8 mouse cellular contexts compared by ENCODE assay signal in the genomic region with DNA sequence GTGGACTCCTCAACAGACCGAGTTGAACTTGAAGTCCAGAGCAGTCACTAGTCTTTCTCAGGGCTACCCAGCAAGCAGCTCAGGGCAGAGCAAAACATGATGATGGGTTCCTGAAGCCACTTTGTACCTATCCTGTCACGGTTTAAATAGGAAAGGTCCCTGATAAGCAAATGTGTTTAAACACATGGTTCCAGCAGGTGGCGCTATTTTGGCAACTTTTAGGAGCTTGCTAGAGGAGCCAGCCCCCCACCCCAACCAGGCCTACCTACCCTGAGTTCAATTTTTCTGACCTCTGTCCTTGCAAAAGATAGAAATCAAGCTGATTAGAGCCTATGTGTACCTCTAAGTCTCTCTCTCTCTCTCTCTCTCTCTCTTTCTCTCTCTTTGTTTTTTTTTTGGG. TPM values are rescaled to one million over a fixed set of nuclear protein-coding genes. Genes with fewer than 3 reads are reported as not detected.
A peak's percentile ranks its signal among the peaks of the same experiment; 100 is the strongest.
DNase-seq lines count a peak whose midpoint lies in the region; ATAC-seq and TF ChIP-seq lines count a peak whose summit lies in the region.

No protein-coding gene starts in this region.

- peak; percentile 58 to 74 for DNase-seq in heart, postnatal 14 days
- DNase-seq in urinary bladder, postnatal 14 days (ENCODE audit: low spot score) = peak; percentile 50
- DNase-seq in urinary bladder, postnatal 4 days (ENCODE audit: low spot score in 2 of 2) = no peak
- peak; percentile 67 for DNase-seq in c-Kit-positive CD71-positive TER-119-positive erythroid progenitor cells, embryonic 14.5 days (ENCODE audit: low spot score)
- peak; percentile 65 for DNase-seq in liver, postnatal 0 days
- DNase-seq in thymus, postnatal 36 days = peak; percentile 36 to 45
- no peak for DNase-seq in left cerebral cortex, adult 11 months (ENCODE audit: low spot score)

- H3K27me3 ChIP-seq in heart, embryonic 12.5 days (replicated peaks) = no peaks in the 10 kb centered on the region
- no peaks in the 10 kb centered on the region; the same call in 1 of the 2 replicates for H3K27me3 ChIP-seq in liver, postnatal 0 days (ENCODE audit: insufficient read depth, low read length)

- ATAC-seq in heart, embryonic 12.5 days (ENCODE audit: insufficient number of reproducible peaks, low FRiP score) = no peak
- no peak for ATAC-seq in liver, postnatal 0 days

- WGBS in heart, embryonic 12.5 days = 12% methylated on average over 3 of the region's 3 CpGs
- WGBS in liver, postnatal 0 days (ENCODE audit: insufficient replicate concordance) = 16% methylated on average over 3 of the region's 3 CpGs

- H3K27ac ChIP-seq in heart, embryonic 12.5 days (ENCODE audit: poor library complexity, severe bottlenecking) = no peak overlapping the region
- H3K27ac ChIP-seq in liver, postnatal 0 days (ENCODE audit: low read depth) = no peak overlapping the region

- no peak overlapping the region for H3K4me2 ChIP-seq in heart, embryonic 12.5 days
- no peak overlapping the region for H3K4me2 ChIP-seq in liver, postnatal 0 days (ENCODE audit: low read depth, low read length)

- no peak for TF ChIP-seq EP300 in liver, postnatal 0 days (IDR thresholded peaks at IDR 0.05; ENCODE audit: low read depth)

- intact Hi-C loops in heart, postnatal 14 days (cut with DNase I) = no loop called here

- H3K9ac ChIP-seq in heart, embryonic 12.5 days = no peak overlapping the region
- no peak overlapping the region for H3K9ac ChIP-seq in liver, postnatal 0 days (replicated peaks)

- no peaks in the 10 kb centered on the region for H3K36me3 ChIP-seq in heart, embryonic 12.5 days
- no peaks in the 10 kb centered on the region for H3K36me3 ChIP-seq in liver, postnatal 0 days (replicated peaks; ENCODE audit: insufficient read depth, low read length)

- H3K9me3 ChIP-seq in heart, embryonic 12.5 days (replicated peaks) = no peaks in the 10 kb centered on the region
- H3K9me3 ChIP-seq in liver, postnatal 0 days (ENCODE audit: low read length) = no peaks in the 10 kb centered on the region

- H3K4me1 ChIP-seq in heart, embryonic 12.5 days (replicated peaks) = peaks cover 12% of the 10 kb centered on the region
- H3K4me1 ChIP-seq in liver, postnatal 0 days (ENCODE audit: insufficient read depth) = no peaks in the 10 kb centered on the region

- H3K4me3 ChIP-seq in heart, embryonic 12.5 days = no peak overlapping the region
- H3K4me3 ChIP-seq in liver, postnatal 0 days (ENCODE audit: low read depth, low read length) = no peak overlapping the region

- TF ChIP-seq CTCF in liver, postnatal 0 days (IDR thresholded peaks at IDR 0.05; ENCODE audit: low read depth) = peak; percentile 70

RNA-seq across cellular contexts. Expression of a gene that starts 10.3 kb away (rescaled TPM):
- total RNA-seq in heart, postnatal 14 days (2021) = 100 to 1,000 TPM; 271 to 306 TPM
- 916 and 1,021 TPM in 2 replicates for polyA plus RNA-seq in heart, embryonic 12.5 days (2016; fragmentation: Nextera tagmentation; extraction: Ambion mirVana)
- 4.5 and 9.1 TPM in 2 replicates for polyA plus RNA-seq in liver, postnatal 0 days (2015; fragmentation: Nextera tagmentation; extraction: Ambion mirVana)

RNA-seq across cellular contexts. Expression of a gene that starts 36.4 kb away (rescaled TPM):
- total RNA-seq in heart, postnatal 14 days (2021) = 100 to 1,000 TPM; 284 to 301 TPM
- polyA plus RNA-seq in heart, embryonic 12.5 days (2016; fragmentation: Nextera tagmentation; extraction: Ambion mirVana) = 214 and 222 TPM in 2 replicates
- polyA plus RNA-seq in liver, postnatal 0 days (2015; fragmentation: Nextera tagmentation; extraction: Ambion mirVana) = 56.7 and 66.8 TPM in 2 replicates

Comparison
In these comparisons a context has a peak if more than half of its experiments do, and no peak if none do; other contexts are left out.
1. DNase-seq: peak in heart, postnatal 14 days (2 of 2), urinary bladder, postnatal 14 days (single experiment), c-Kit-positive CD71-positive TER-119-positive erythroid progenitor cells, embryonic 14.5 days (single experiment), liver, postnatal 0 days (single experiment) and thymus, postnatal 36 days (2 of 2); none in urinary bladder, postnatal 4 days (0 of 2) and left cerebral cortex, adult 11 months (single experiment).
2. RNA of a gene that starts 10.3 kb away (polyA plus RNA-seq): 916 to 1,021 TPM in heart, embryonic 12.5 days; 4.5 to 9.1 TPM in liver, postnatal 0 days; every median in the first group is over 10 times any median in the second.